Mouse (Mus musculus): ENCODE measurements around the gene 4930402H24Rik. TPM values are rescaled to one million over a fixed set of nuclear protein-coding genes. Genes with fewer than 3 reads are reported as not detected.
"Not testable (repeated sequence)": the region's sequence is repeated elsewhere in the genome, so short reads cannot be mapped to it uniquely, and the experiment has no call there.

4930402H24Rik gene
- total RNA-seq, 2 experiments from 2014 or later, result 71.8 to 77.5 TPM

DNA sequence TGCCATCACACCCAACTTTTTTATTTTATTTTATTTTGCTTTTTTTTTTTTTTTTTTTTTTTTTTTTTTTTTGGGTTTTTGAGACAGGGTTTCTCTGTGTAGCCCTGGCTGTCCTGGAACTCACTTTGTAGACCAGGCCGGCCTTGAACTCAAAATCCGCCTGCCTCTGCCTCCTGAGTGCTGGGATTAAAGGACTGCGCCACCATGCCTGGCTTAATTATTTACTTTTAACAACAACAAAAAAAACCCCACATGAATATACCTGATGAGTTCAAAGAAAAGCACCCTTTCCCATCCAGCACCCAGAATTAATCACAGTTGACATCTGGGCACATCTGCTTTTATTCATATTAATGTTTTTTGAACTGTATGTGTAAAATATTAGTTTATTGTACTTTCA, 78.1 kb downstream of the 4930402H24Rik start:
- intact Hi-C loops (cut with DNase I), result not testable (repeated sequence)

DNA sequence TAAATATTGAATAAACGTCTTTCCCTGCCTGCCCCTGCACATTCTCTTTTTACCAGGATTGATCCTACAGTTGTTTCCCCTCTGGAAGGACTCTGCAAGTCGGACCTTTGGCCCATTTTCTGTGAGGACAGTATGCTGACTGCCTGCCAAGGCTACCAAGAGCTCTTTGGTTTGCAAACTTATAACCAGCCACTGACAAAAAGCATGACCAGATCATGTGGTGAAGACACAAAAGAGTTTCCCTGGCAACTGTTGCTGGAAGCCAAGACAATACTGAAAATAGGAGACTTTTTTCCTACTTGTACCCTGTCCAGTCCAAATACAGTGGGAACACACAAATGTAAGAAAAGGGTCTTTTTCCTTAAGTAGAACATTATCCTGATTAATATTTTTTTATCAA, 78.8 kb downstream of the 4930402H24Rik start:
- intact Hi-C loops (cut with DNase I), result no loop called here
- peak; percentile 31 to 56 for DNase-seq (ENCODE audit: extremely low spot score in 1 of 2, low spot score in 2 of 2)

More for the DNA sequence above, 78.1 kb downstream of the 4930402H24Rik start:
- DNase-seq (ENCODE audit: extremely low spot score in 1 of 2, low spot score in 2 of 2), result not testable (repeated sequence)

DNA sequence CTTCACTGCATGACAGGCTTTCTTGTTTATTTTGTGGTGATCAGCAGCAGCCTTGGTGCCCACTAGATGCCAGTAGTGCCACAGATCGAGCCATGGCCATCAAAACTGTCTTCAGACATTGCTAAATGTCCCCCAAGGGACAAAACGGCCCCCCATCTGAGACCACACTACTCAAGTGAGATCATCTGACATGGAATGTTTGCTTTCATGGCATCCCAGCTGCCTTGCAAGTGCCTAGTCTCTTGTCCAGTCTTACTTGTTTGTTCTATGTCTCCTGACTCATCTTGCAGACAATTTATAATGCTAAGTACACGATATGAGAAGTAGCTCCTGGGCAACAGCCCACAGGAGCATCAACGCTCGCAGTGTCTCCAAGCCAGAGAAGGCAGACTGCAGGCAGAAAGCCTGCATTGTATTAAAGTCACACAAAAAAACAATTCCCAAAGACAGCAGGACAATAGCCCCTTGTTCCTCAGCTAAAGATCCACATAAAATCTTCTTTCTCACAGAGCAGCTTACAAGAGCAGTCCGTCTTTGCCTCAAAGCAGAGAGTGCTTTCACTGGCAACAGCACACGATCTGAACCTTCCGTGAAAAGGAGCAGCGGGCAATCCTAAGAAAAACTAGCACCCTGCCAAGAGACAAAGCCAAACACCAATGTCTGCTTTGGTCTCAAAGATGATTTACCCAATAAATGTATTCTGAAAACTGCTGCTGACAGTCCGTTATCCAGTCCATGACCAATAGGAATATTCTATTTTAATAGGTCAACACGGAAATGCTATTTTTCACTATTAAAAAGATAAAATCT, 87.2 kb downstream of the 4930402H24Rik start:
- peak in 1 of 2 experiments; percentile 36 for DNase-seq (ENCODE audit: extremely low spot score in 1 of 2, low spot score in 2 of 2)
- intact Hi-C loops (cut with DNase I), result loop anchor here (2.0 kb wide), 1 partner anchor 130 kb away; no protein-coding TSS in a partner anchor

DNA sequence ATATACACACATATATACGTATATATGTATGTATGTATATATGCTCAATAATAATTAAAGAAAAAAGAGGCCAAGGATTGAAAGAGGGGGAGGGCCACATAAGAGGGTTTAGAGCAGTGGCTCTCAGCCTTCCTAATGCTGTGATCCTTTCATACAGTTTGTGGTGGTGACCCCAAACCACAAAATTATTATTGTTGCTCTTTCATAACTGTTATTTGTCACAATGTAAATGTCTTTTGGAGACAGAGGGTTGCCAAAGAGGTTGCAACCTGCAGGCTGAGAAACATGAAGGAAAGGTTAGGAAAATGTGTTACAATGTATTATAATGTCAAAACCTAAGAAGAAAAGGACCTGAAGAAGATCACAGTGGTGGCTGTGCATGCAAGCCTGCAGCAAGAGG, 88.3 kb downstream of the 4930402H24Rik start:
- no peak for DNase-seq (ENCODE audit: extremely low spot score in 1 of 2, low spot score in 2 of 2)
- intact Hi-C loops (cut with DNase I), result loop anchor here (2.0 kb wide), 1 partner anchor 131 kb away; no protein-coding TSS in a partner anchor

DNA sequence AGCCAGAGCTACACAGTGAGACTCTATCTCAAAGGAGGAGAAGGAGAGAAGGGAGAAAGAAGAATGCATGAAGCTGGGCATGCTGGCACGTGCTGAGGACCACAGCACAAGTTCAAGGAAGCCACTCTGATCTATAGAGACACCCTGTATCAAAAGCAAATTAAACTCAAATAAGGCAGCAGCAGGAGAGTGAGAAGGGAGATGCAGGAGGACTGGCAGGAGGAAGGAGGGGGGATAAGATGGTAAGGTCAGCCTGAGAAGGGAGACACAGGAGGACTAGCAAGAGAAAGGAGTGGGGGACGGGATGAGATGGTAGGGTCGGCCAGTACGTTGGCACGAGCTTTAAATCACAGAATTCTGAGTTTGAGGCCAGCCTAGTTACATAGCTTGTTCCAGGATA, 90.0 kb downstream of the 4930402H24Rik start:
- intact Hi-C loops (cut with DNase I), result no loop called here
- DNase-seq (ENCODE audit: extremely low spot score in 1 of 2, low spot score in 2 of 2), result no peak

DNA sequence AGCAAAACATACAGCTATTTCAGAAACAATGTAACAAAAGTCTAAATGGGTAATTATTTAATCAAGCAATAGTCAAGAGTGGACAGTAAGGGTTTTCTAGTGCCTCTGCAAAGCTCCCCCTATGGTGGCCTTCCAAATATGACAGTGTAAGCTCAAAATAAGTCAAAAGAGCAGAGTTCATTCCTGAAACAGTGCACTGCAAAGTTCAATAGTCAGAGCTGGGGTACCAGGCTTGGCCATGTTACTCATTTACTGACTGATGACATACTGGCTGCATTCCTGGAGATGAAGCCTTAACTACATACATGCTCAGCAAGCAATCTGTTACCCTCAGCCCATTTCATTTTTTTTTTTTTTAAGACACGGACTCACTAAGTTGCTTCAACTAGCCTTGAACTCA, 91.7 kb downstream of the 4930402H24Rik start:
- intact Hi-C loops (cut with DNase I), result no loop called here
- DNase-seq (ENCODE audit: extremely low spot score in 1 of 2, low spot score in 2 of 2), result no peak

DNA sequence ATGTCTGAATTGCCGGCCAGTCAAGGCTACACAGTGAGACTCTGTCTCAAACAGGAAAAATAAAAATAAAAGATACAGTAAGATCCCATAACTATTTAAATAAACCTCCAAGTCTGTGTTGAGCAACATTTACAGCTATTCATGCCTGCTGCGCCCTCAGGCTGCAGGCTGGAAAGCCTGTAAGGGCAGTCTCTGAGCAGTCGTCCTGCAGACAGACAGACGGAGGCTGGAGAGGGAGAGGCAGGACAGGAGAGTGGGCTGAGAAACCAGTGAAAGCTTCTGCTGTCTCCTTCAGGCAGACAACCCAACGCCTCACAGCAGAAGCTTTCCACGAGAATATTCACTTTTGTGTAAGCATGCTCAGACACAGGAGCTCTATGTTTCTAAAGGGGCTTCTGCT, 92.5 kb downstream of the 4930402H24Rik start:
- DNase-seq (ENCODE audit: extremely low spot score in 1 of 2, low spot score in 2 of 2), result no peak
- intact Hi-C loops (cut with DNase I), result no loop called here

DNA sequence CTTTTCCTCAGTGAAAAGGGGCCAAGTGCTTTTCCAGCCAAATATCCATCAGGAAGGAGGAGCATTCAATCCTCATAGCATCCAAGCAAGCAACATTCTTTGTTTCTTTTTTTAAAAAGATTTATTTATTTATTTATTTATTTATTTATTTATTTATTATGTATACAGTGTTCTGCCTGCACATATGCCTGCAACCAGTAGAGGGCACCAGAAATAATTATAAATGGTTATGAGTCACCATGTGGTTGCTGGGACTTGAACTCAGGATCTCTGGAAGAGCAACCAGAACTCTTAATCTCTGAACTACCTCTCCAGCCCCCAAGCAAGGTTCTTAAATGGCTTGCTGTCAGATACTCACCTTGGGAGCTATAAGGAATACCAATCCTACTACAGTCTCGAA, 93.7 kb downstream of the 4930402H24Rik start:
- no peak for DNase-seq (ENCODE audit: extremely low spot score in 1 of 2, low spot score in 2 of 2)
- intact Hi-C loops (cut with DNase I), result no loop called here

DNA sequence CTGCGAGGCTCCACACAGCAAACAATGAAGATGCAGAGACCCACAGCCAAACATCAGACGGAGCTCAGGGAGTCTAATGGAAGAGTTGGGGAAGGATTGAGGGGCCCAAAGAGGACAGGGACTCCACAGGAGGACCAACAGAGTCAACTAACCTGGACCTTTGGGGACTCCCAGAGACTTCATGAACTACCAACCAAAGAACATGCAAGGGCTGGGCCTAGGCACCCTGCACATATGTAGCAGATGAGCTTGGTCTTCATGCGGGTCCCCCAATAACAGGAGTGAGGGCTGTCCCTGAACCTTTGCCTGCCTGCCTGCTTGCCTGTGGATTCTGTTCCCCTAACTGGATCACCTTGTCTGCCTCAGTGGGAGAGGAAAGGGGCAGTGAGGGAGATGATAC, 101.1 kb downstream of the 4930402H24Rik start:
- no peak for DNase-seq (ENCODE audit: extremely low spot score in 1 of 2, low spot score in 2 of 2)
- intact Hi-C loops (cut with DNase I), result no loop called here

DNA sequence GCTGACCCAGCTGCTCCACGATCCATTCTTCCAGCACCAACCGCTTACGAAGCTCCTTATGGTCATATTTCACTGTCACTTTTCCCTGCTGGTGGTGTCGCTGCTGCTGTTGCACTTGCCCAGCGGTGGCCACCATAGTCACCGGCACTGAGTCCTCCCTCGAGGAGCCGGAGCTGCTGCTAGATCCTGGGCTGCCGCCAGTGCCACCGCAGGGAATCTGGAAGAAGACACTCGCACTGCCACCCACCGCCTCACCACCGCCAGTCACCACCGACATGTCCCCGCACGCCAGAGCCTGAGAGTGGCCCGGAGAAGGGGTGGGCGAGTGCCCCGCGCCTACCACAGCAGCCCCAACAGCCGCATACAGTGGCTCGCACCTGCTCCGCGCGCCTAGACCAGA, 102.5 kb downstream of the 4930402H24Rik start:
- intact Hi-C loops (cut with DNase I), result no loop called here
- peak in 1 of 2 experiments; percentile 40 for DNase-seq (ENCODE audit: extremely low spot score in 1 of 2, low spot score in 2 of 2)

DNA sequence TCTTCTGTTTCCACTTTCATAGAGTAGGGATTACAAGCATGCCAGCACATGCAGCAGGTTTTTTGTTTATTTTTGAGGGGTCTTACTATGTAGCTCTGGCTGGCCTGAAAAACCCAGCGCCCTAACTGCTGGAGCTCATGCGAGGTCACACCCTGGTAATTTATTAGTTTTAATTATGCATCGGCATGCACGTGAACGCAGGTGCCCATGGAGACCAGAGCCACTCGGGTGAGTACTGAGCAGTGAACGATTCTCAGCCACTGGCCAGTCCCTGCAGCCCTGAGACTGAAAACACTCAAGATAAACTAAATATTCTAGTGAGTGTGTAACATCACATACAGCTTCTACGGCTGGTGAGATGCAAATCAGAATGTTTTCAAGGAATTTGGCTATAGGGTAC, 110.5 kb downstream of the 4930402H24Rik start:
- no peak for DNase-seq (ENCODE audit: extremely low spot score in 1 of 2, low spot score in 2 of 2)
- intact Hi-C loops (cut with DNase I), result no loop called here

DNA sequence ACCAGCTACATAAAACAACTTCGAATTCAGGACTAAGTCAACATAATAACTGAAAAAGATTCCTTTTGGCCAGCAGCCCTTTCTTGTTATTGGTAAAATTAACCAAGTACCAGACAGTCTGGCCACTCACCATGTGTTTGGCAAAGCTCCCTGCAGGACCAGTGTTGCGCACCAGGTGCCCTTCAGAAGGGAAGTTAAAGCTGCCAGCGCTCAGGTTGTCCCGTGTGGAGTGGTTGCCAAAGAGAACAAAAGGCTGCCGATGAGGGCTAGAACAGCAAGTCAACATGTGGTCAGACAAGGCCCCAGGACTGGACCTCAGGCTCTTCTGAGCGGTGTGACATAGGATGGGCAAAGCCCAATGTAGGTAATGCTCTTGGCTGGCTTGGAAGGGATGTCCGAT, 114.5 kb downstream of the 4930402H24Rik start:
- DNase-seq (ENCODE audit: extremely low spot score in 1 of 2, low spot score in 2 of 2), result no peak
- intact Hi-C loops (cut with DNase I), result no loop called here

DNA sequence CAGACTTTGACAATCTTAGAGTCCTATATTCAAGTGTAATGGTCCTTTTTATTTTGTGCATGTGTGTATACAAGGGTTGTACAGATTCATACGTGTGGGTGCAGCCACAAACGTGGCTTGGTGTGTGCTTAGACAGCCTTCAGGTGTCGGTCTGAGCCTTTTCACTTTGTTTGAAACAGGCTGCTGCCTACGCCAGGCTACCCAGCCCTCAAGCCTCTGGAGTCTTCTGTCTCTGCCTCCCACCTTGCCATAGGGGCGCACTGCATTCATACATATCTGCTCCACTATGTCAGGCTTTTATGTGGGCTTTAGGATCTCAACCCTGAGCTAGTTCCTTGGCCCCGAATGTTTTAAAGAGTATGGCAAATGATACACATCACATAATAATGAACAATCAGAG, 116.6 kb downstream of the 4930402H24Rik start:
- intact Hi-C loops (cut with DNase I), result no loop called here
- no peak for DNase-seq (ENCODE audit: extremely low spot score in 1 of 2, low spot score in 2 of 2)

DNA sequence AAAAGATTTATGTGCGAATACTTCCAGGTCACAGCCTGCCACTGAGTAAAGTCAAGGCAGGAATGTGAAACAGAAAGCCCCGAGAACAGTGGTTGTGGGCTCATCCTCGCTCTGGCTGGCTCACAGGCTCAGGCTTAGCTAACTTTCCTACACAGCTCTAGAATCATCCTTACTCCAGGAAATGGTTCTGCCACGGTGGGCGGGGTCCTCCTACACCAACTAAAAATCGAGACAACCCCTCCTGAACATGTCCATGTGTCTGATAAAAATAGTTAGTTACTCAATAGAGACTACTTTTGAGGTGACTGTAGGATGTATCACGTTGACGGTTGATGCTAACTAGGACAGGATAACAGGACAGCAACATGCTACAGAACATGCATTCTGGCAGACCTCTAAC, 117.2 kb downstream of the 4930402H24Rik start:
- no peak for DNase-seq (ENCODE audit: extremely low spot score in 1 of 2, low spot score in 2 of 2)

DNA sequence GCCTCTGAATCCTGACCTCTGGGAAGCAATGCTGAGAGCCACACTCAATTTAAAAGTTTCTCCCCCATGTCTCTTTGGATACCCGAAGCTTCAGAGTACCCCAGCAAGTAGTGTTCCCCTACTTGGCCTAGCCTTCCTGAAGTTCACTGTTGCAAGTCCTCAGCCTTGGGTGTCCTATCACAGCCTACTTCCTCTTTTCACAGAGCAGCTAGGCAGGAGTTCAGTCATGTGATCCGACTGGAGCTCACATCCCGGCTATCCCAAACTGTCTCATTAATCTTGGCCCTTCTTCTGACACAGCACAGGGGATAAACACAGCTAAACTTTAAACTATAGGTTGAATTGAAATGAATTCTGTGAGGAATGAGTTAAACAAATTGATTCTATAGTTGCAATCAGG, 121.3 kb downstream of the 4930402H24Rik start:
- intact Hi-C loops (cut with DNase I), result no loop called here
- no peak for DNase-seq (ENCODE audit: extremely low spot score in 1 of 2, low spot score in 2 of 2)

More for the DNA sequence above, 117.2 kb downstream of the 4930402H24Rik start:
- intact Hi-C loops (cut with DNase I), result no loop called here

DNA sequence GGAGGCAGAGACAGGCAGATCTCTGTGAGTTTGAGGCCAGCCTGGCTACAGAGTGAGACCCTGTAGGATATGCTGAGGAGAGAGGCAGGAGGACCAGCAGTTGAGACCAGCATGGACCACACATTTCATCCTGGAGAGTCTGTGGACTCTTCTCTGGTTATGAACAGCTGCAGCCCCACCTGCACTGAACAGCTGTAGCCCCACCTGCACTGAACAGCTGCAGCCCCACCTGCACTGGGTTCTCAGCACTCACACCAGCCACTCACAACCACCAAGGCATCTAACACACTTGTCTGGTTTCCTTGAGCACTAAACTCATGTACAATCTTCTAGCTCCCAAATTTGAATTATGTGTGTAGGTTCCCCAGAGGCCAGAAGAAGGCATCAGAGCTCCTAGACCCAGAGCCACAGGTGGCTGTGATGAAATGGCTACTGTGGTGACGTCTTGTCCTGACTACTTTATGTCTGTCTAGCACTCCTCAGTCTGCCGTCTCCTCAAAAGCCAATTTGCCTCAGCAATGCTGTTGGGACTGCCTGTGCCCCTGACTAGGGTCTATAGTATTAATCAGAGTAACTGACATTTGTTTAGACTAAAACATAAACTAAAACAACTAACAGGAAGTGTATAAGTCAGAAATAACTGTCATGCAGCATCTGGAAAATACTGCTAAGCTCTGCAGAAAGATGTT, 125.4 kb downstream of the 4930402H24Rik start:
- intact Hi-C loops (cut with DNase I), result no loop called here
- no peak for DNase-seq (ENCODE audit: extremely low spot score in 1 of 2, low spot score in 2 of 2)

DNA sequence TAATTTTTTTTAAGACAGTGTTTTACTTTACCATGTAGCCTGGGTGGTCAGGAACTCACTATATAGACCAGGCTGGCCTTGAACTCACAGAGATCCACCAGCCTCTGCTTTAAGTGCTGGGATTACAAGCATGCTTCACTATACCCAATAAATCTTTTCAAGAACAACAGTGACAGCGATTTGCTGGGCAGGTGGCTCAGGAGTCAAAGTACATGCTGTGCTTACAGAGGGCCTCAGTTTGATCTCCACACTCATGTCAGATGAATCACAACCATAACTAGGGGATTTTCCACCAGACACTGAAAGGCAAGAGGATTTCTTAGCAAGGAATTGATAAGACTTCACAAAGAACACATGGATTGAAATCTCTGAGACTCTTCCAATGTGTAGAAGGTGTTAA, 126.3 kb downstream of the 4930402H24Rik start:
- DNase-seq (ENCODE audit: extremely low spot score in 1 of 2, low spot score in 2 of 2), result no peak
- intact Hi-C loops (cut with DNase I), result no loop called here

DNA sequence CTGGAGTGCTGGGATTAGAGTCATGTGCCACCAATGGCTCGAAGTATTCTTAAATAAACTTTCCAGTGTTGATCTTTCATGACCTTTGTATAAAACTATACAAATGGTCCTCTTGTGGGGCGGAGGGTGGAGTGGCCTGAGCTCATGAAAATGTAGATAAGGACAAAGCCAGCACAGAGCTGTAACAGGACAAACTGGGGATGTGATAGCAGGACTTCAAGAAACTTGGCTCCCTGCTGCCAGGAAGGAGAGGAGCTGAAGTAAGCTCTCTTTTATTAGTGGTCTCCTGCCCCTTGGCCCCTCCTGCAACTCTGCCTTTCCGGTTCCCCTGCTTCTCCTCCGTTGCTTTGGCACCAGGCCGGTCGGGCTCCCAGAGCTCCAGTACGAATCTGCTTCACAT, 129.6 kb downstream of the 4930402H24Rik start:
- no peak for DNase-seq (ENCODE audit: extremely low spot score in 1 of 2, low spot score in 2 of 2)
- intact Hi-C loops (cut with DNase I), result no loop called here

DNA sequence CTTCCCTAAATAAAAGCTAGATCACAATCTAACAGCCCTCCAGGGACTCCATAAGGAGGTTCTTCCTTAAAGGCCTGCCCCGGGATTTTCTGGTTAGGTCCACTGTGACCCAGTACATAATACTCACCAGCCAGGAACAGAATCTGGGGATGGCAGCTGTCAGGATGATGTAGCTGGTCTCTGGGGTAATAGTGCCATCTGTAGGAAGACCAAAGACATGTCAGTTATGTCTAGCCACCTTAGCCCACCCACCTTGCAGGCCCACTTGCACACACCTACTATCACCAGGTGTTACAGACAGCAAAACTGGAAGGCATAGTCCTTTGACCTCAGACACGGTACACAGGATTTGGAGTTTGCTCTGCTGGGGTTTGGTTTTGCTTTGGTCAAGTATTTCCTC, 138.7 kb downstream of the 4930402H24Rik start:
- no peak for DNase-seq (ENCODE audit: extremely low spot score in 1 of 2, low spot score in 2 of 2)
- intact Hi-C loops (cut with DNase I), result no loop called here

DNA sequence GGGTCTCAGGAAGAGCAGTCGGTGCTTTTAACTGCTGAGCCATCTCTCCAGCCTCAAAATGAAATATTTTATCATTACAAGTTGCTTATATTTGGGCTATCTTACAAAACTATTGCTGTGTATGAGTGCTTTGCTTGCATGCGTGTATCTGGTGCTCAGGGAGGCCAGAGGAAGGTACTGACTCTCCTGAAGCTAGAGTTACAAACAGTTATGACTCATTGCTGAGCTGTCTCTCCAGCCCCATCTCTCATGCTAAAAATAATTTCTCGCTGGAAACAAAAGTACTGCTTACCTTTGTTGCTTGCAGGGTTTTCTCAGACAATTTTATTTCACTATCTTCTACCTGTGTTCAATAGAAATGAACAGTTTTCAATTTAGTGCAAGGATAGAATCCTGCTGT, 140.8 kb downstream of the 4930402H24Rik start:
- no peak for DNase-seq (ENCODE audit: extremely low spot score in 1 of 2, low spot score in 2 of 2)
- intact Hi-C loops (cut with DNase I), result no loop called here

Data from left cerebral cortex, postnatal 10 days (tissue).